ENCODE assay signal across 8 mouse cellular contexts in the genomic region with DNA sequence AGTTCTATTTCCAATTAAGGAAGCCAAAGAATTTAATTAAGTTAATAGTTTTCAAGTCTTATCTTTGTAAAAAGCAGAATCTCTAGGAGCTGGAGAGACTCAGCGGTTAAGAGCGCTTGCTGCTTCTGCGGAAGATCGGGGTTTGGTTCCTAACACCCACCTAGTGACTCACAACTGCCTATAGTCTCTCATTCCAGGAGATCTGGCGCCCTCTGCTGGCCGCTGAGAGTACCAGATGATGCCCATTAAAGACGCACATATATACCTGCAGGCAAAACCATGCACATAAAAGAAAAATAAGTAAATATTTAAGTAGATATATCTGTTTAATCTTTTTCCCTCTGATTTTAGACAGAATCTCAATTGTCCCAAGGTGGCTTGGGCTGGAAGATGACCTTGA. TPM values are rescaled to one million over a fixed set of nuclear protein-coding genes. Genes with fewer than 3 reads are reported as not detected.
DNase-seq lines count a peak whose midpoint lies in the region; ATAC-seq and TF ChIP-seq lines count a peak whose summit lies in the region.
"Had no signal": no experiment of that assay in that cellular context is flagged by ENCODE, and none has a peak within 500 bp of the region (broad histone marks: within the 10 kb centered on the region; RNA-seq: fewer than 3 reads in every experiment).

No protein-coding gene starts in this region.

- peak; percentile 71 for TF ChIP-seq CTCF in intestine, postnatal 0 days (IDR thresholded peaks at IDR 0.05; ENCODE audit: low read depth)

- 88% methylated on average over 7 of the region's 7 CpGs for WGBS in intestine, postnatal 0 days
- 90% methylated on average over 7 of the region's 7 CpGs for WGBS in intestine, embryonic 16.5 days

- H3K27ac ChIP-seq in intestine, postnatal 0 days (ENCODE audit: low read depth, low read length): no peak overlapping the region
- no peak overlapping the region for H3K27ac ChIP-seq in intestine, embryonic 16.5 days (ENCODE audit: low read length)
- H3K27ac ChIP-seq: embryonic facial prominence, embryonic 15.5 days had no signal

- no peak overlapping the region for H3K4me3 ChIP-seq in intestine, postnatal 0 days (ENCODE audit: low read depth, low read length)
- H3K4me3 ChIP-seq in intestine, embryonic 16.5 days (ENCODE audit: low read length): no peak overlapping the region
- H3K4me3 ChIP-seq: embryonic facial prominence, embryonic 15.5 days had no signal

- ATAC-seq in intestine, postnatal 0 days: no peak
- ATAC-seq in intestine, embryonic 16.5 days: no peak
- ATAC-seq in CD4-positive, CD25-positive, alpha-beta regulatory T cell, adult 4 months: peak; percentile 41
- ATAC-seq in frontal cortex, adult (ENCODE audit: low TSS enrichment): no peak

- DNase-seq in T-cell, adult 2 months (ENCODE audit: low spot score): peak; percentile 16
- DNase-seq in kidney, postnatal 25 days: peak; percentile 59 to 66
- DNase-seq in spleen, postnatal 36 days (ENCODE audit: low spot score in 2 of 2): peak; percentile 22 to 44

- H3K4me1 ChIP-seq in intestine, postnatal 0 days (replicated peaks; ENCODE audit: control insufficient read depth, insufficient read depth, low read length): no peaks in the 10 kb centered on the region
- H3K4me1 ChIP-seq in intestine, embryonic 16.5 days (ENCODE audit: control insufficient read depth, insufficient read depth, low read length): peaks cover 4% of the 10 kb centered on the region; the same call in 1 of the 2 replicates

- no peaks in the 10 kb centered on the region for H3K9me3 ChIP-seq in intestine, postnatal 0 days (ENCODE audit: control insufficient read depth)
- H3K9me3 ChIP-seq in intestine, embryonic 16.5 days (ENCODE audit: control insufficient read depth, low read length): no peaks in the 10 kb centered on the region
- H3K9me3 ChIP-seq: embryonic facial prominence, embryonic 15.5 days had no signal

- H3K4me2 ChIP-seq in intestine, postnatal 0 days (replicated peaks; ENCODE audit: low read depth): no peak overlapping the region
- H3K4me2 ChIP-seq in intestine, embryonic 16.5 days (ENCODE audit: low read depth, low read length): no peak overlapping the region
- H3K4me2 ChIP-seq: embryonic facial prominence, embryonic 15.5 days had no signal

- no peak overlapping the region for H3K9ac ChIP-seq in intestine, postnatal 0 days (ENCODE audit: low read depth, low read length)
- H3K9ac ChIP-seq in intestine, embryonic 16.5 days (ENCODE audit: low read depth, low read length): no peak overlapping the region
- H3K9ac ChIP-seq: embryonic facial prominence, embryonic 15.5 days had no signal

- no peaks in the 10 kb centered on the region for H3K36me3 ChIP-seq in intestine, postnatal 0 days (ENCODE audit: control insufficient read depth, insufficient read depth)
- H3K36me3 ChIP-seq in intestine, embryonic 16.5 days (ENCODE audit: control insufficient read depth, insufficient read depth, low read length): no peaks in the 10 kb centered on the region
- H3K36me3 ChIP-seq: embryonic facial prominence, embryonic 15.5 days had no signal

- H3K27me3 ChIP-seq in intestine, postnatal 0 days (replicated peaks; ENCODE audit: control insufficient read depth, insufficient read depth, low read length): no peaks in the 10 kb centered on the region
- H3K27me3 ChIP-seq in intestine, embryonic 16.5 days (replicated peaks; ENCODE audit: control insufficient read depth, insufficient read depth, low read length): no peaks in the 10 kb centered on the region
- H3K27me3 ChIP-seq: embryonic facial prominence, embryonic 15.5 days had no signal

RNA-seq across cellular contexts. Expression of a gene that starts 6.2 kb away (rescaled TPM):
- polyA plus RNA-seq in intestine, postnatal 0 days (2015; fragmentation: Nextera tagmentation; extraction: Ambion mirVana): 36.1 and 41.1 TPM in 2 replicates
- 29.4 and 35.5 TPM in 2 replicates for polyA plus RNA-seq in intestine, embryonic 16.5 days (2015; fragmentation: Nextera tagmentation; extraction: Ambion mirVana)
- polyA plus RNA-seq in CD4-positive, CD25-positive, alpha-beta regulatory T cell, adult 4 months (2017; shearing (Covaris generic)): under 1 TPM in 1 of 2 experiments, not detected in 1; 0.29 TPM

Comparison
In these comparisons a context has a peak if more than half of its experiments do, and no peak if none do; other contexts are left out.
1. RNA of a gene that starts 6.2 kb away (polyA plus RNA-seq): 36.1 to 41.1 TPM in intestine, postnatal 0 days and 29.4 to 35.5 TPM in intestine, embryonic 16.5 days; 0.29 TPM in CD4-positive, CD25-positive, alpha-beta regulatory T cell, adult 4 months; every median in the first group is over 10 times any median in the second.
2. Peak in every context shown above with its lines, with median percentiles within 50 percentile points of each other: DNase-seq.